Mouse (Mus musculus) layer of hippocampus, postnatal 25 days (tissue): Measurements from ENCODE around the gene Slc25a13. TPM values are rescaled to one million over a fixed set of nuclear protein-coding genes. Genes with fewer than 3 reads are reported as not detected.
A peak's percentile ranks its signal among the peaks of the same experiment; 100 is the strongest.

ENCODE experiments used
- DNase-seq, 2 experiments: peaks; one replicate each; pipeline ENCODE4 v3.0.0; 2022; ENCODE audit warnings: mixed read lengths in 2 of 2, low spot score in 1 of 2; ENCODE audit errors: extremely low spot score in 1 of 2
- total RNA-seq, 2 experiments: library from RNA; stranded (reverse); gene quantifications; 2 replicates each; pipeline ENCODE4 v1.2.3; 2021

Slc25a13 gene
- total RNA-seq = 1 to 10 TPM; 2.6 to 3.1 TPM

DNA sequence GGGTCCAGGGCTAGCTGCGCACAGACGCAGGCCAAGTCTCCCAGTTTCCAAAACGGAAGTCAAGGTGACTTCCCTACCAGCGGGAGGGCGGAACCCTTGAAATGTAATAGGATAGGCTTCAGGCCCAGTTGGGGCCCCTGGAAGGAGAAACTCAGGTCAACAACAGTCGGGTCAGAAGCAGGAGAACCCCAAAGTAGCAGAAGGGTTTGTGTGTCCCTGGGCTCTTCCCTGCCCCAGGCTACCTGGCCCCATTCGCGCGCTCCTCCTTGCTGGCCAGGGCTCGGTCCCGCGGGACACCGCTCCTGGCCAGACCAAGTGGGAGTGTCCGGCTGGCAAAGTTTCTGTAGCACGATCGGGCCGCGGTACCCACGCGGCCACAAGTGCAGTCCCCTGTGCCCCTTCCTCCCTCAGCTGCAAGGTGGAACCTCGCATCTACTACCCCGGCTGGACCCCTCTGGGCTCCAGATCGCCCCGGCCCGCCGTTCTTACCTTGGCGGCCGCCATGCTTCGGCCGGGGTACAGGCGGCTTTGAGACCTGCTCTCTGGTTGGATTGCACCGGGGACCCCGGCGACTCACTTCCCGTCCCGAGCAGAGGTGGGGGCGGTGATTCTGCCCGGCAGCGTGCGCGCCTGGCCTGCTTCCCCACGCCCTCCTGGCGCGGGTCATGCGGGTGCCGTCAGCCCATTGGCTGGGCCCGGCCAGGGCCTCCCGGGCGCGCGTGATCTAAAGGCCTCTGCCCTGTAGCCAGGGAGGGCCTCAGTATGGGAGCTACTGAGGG lies at the start of gene Slc25a13:
Slc25a13 (minus strand) TSS at position 667 of the 779 bp plus-strand sequence.
- DNase-seq = peak; percentile 20 to 25

- no peak for DNase-seq
Observed at GRCm38 (mm10) chr6:6265761-6266160, 48.8 kb upstream of the Slc25a13 start.

DNA sequence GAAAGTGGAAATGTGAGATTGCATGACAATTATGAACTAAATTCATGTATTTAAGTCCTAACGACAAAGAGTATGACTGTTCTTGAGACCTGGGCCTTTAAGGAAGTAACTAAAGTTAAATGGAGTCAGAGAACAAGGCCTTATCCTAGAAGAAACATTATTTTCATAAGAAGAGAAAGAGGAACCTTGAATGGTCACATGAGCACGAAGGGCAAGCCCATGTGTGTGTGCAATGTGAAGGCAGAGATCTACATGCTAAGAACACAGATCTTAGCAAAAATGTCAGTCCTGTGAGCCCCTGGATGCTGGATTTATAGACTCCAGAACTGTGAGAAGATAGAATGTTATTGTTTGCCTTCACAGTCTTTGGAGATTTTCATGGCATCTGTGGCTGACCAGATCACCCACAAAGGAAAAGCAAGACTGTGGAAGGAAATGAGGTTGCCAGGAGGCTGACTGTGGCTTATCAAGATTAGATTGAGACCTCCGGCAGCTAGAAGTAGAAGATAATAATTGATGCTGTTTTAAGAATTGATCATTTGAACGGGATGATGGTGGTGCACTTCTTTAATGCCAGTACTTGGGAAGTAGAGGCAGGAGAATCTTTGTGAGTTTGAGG lies 46.4 kb upstream of the Slc25a13 start:
- DNase-seq = no peak

DNA sequence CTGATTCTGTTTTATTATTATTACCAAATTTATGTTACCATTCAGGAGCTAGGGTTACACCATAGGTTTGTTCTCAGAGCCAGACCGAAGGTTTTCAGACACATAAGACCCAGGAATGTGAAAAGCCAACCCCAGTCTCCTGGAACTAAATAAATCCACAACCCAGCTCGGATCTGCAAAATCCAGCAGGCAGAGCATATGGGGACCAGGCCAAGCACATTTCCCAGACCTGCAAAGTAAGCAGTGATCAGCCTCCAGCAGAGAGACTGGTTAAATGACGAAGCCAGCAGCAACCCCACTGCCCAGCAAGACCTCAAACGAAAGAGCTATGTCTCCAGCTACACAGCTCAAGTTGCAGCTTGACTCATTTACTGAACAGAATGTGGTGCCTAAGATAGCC lies 43.9 kb upstream of the Slc25a13 start:
- DNase-seq = no peak

DNA sequence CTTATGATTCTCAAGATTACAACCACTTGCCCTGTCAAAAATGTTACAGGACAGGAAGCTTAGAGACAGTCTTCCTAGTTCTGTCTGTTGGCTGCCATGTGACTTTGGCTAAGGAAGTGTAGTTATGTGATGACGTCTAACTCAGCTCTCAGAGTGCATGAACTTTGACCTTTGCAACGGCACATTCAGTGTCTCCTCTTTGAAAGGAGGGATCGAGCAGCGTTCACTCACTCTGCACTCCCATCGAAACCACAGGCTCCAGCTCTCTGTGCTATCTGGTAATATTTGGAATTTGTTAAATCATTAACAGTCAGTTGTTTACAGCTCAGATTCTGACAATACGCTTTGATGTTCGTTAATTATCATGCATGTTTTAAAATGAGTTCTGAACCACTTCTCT lies 31.5 kb upstream of the Slc25a13 start:
- no peak for DNase-seq

DNA sequence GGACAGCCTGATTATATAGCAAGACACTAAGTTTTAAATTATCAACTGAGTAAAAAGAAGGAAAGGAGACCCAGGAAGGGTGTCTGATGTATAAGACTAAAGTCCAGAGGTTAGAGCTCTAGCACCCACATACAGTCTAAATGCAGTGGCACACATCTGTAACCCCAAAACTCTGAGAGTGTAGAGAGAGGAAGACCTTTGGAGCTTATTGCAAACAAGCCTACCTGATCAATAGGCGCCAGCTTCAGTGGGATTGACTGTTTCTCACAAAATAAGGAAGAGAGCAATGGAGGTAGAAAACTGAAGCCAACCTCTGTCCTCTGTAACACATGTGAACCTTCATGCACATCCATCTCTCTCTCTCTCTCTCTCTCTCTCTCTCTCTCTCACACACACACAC lies 26.9 kb upstream of the Slc25a13 start:
- no peak for DNase-seq

- no peak for DNase-seq
Observed at GRCm38 (mm10) chr6:6242114-6242513, 25.1 kb upstream of the Slc25a13 start.

DNA sequence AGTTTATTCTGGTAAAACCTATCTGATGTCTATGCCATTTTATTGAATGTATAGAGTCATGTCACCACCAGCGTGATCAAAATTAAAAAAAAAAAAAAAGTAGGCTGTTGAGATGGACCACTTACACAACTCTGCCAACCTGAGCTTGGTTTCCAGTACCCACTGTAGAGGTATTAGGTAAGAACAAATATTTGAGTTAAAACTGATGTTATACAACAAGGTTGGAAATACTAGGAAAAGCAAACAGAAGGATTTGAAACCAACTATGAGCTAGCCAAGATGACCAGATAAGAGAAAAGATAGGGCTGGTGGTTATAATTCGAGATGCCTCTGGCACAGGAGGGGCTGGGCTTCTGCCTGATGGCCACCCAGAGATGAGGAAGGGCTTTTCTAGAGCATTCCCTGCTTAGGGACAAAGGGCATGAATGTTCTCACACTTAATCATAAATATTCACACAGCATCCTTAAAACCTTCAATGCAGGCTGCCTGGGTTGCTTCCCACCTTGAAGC lies 19.9 kb upstream of the Slc25a13 start:
- no peak for DNase-seq

- no peak for DNase-seq
Observed at GRCm38 (mm10) chr6:6230262-6230661, 13.3 kb upstream of the Slc25a13 start.

- DNase-seq = no peak
Observed at GRCm38 (mm10) chr6:6222721-6223120, 5.7 kb upstream of the Slc25a13 start.

DNA sequence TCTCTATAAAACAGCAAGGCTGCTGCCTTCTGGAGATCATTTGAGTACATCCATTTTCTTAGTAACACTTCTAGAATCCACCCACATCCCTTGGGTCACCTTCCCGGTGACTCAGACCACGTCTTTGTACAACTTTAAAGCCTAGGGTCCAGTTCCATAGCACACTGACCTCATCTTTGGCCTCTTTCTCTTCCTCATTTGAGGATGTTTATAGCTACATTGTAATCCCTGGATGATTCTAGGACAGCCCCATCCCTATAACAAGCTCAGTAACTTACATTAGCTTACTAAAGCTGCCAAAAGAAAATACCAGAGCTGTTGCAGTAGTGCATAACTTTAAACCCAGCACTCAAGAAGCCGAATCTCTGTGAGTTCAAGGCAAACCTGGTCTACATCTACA lies 3.6 kb upstream of the Slc25a13 start:
- no peak for DNase-seq

DNA sequence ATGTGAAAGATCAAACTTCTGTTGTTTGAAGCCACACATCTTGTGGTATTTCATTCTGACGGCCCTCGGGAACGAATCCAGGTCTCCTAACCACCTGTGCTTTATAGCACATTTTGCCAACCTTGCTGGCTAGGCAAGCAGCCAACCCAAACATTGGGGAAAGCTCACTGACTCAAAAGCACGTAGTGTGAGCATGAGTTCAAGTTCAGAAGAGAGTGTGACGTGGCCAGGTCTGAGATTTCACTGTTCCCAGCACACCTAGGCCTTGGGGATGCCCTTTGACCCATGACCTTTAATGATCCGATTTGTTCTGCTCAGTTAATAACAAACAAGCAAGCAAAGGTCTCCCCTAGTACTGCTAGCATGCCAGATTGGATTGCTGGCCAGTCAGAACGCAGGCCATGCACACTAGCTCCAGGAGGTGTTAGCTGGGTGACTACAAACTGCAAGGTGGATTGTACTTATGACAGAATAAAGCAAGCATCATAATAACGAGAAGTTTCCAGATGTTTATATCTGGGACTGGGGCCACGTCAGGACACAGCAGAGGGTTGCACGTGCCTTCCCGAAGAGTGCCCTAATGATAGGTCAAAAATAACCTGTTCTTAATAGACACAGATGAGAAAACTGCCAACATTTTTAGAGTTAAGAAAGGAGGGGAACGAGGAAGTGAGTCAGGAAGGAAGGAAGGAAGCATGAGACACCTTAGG lies 2.8 kb upstream of the Slc25a13 start:
- DNase-seq = no peak

DNA sequence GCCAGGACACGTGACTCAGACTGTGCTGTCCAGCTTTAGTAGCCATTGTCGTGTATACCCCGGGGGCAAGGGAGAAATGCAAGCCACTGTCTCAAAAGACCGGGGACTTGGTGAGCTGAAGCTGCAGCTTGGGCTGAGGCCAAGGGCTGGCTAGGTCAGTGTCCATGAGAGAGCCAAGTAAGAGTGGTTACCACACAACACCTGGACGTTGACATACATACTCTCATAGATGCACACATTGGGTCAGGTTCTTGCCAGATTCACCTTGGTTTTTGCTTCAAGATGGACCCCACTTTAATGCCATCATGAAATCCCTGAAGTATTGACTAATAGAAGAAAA lies 283 bp upstream of the Slc25a13 start:
- no peak for DNase-seq

- no peak for DNase-seq
Observed at GRCm38 (mm10) chr6:6216120-6216506, 860 bp downstream of the Slc25a13 start.

DNA sequence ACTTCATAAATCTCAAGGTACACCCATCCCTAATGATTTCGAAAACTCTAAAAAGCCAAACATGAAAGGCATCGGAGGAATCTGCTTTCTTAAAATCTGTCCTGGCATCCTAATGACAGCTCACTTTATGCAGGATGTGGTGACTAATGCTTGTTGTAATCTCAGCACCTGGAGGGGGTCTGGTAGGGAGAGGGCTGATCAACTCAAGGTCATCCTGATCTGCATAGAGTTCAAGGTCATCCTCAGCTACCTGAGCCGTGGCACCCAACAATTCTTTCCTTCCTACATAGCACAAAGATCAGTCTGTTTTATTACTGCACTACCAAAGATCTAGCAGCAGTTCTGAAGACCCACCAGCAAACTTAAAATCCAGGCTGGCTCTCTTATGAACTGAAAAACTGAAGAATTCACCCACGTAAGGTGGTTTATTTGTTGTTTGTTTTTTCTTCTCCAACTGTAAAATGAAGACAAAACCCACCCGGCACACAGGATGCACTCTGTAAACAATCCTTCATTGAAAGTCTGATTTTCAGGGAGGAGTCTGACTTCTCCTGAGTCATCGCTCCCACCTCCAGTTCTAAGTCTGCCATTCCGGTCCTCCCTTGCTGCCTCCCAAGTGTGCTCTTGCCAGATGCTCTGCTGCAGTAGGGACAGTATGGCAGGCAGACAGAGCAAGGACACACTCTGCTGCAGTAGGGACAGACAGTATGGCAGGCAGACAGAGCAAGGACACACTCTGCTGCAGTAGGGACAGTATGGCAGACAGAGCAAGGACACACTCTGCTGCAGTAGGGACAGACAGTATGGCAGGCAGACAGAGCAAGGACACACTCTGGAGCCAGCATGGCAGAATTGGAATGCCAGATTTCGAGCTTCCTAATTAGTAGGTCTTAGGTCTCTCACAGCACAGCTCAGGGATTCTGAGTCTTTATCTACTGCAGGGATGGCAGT lies 4.3 kb downstream of the Slc25a13 start:
- no peak for DNase-seq

DNA sequence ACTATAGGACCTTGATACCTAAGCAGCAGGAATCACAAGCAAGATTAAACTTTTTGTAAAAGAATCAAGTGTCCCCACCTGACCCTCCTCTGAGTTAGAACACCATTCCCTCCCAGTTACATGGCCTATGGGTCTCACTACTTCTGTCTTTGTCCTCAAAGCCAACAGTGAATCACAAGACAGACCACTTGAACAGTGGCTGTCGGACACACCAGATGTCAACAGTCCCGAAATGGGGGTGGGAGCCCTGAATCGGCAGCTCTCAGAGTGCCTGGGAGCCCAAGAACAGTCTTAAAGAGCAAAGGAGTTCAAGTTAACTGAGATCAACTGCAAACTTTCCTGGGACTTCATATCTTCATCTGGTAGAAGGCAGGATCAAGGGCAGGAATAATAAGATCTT lies 5.0 kb downstream of the Slc25a13 start:
- DNase-seq = no peak

GRCm38 (mm10) chr6:6210637-6211036 lies 6.3 kb downstream of the Slc25a13 start:
- no peak for DNase-seq

- no peak for DNase-seq
Observed at GRCm38 (mm10) chr6:6208351-6209059, 8.5 kb downstream of the Slc25a13 start.

DNA sequence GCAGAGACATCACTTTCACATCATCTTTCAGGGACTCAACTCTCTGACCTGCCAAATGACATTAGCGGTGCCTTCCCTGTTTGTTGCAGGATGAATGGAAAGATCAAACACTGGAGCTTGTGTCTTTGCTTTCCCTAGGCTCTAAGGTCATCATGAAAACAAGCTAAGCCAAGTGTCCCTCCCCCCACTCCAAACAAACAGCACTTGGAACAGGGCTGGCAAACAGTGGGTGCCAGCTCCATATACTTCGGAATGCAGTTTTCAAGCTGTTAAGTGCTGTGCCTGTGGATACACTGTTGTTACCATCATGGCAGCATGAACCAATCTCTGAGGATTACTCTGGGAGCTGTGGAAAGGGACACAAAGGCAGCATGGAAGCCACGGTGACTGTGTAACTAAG lies 9.1 kb downstream of the Slc25a13 start:
- no peak for DNase-seq

GRCm38 (mm10) chr6:6207395-6207794 lies 9.6 kb downstream of the Slc25a13 start:
- DNase-seq = no peak
